Mouse (Mus musculus) adrenal gland, postnatal 0 days (tissue): ENCODE results near the gene Slc7a10. TPM values are rescaled to one million over a fixed set of nuclear protein-coding genes. Genes with fewer than 3 reads are reported as not detected.

Experiments used
- polyA plus RNA-seq: library from polyadenylated mRNA; unstranded; fragments of >200 nt; fragmentation: Nextera tagmentation; extraction: Ambion mirVana; gene quantifications from 2 replicates; pipeline ENCODE4 v1.2.1, GENCODE M21; 2015

The Slc7a10 gene
- 7.9 and 11.1 TPM in 2 replicates for polyA plus RNA-seq

GRCm38 (mm10) chr7:35185889-35186569 is at the start of gene Slc7a10:
Gene Slc7a10 (plus strand): TSS chr7:35186385.

GRCm38 (mm10) chr7:35215225-35215624 is 29.0 kb downstream of the Slc7a10 start, which contains the start of gene Lrp3:
Gene Lrp3 (minus strand): TSS chr7:35215498.

Other genes with a start within 250 kb of the Slc7a10 start
- gene Cebpg, start 129.8 kb upstream of the Slc7a10 start, polyA plus RNA-seq = 18.9 and 20.9 TPM in 2 replicates
- gene Cebpa, start 67.1 kb upstream of the Slc7a10 start, polyA plus RNA-seq = 4.4 and 5.6 TPM in 2 replicates
- gene Lrp3, start 29.1 kb downstream of the Slc7a10 start, polyA plus RNA-seq = 6.3 TPM in 2 replicates
- gene Gpatch1, start 132.1 kb downstream of the Slc7a10 start, polyA plus RNA-seq = 12.9 and 17.6 TPM in 2 replicates
- 3.5 and 3.7 TPM in 2 replicates for gene Rhpn2, start 147.8 kb downstream of the Slc7a10 start, polyA plus RNA-seq
- 8.6 and 11.0 TPM in 2 replicates for gene Faap24, start 210.5 kb downstream of the Slc7a10 start, polyA plus RNA-seq
- 19.1 and 26.7 TPM in 2 replicates for gene Cep89, start 210.7 kb downstream of the Slc7a10 start, polyA plus RNA-seq